In genomic region chr16:23228486-23228885, GRCm38 (mm10) we compare ENCODE assay signal across 14 mouse cellular contexts. TPM values are rescaled to one million over a fixed set of nuclear protein-coding genes. Genes with fewer than 3 reads are reported as not detected.
DNase-seq lines count a peak whose midpoint lies in the region; ATAC-seq and TF ChIP-seq lines count a peak whose summit lies in the region.
"Had no signal": no experiment of that assay in that cellular context is flagged by ENCODE, and none has a peak within 500 bp of the region (broad histone marks: within the 10 kb centered on the region; RNA-seq: fewer than 3 reads in every experiment).

No protein-coding gene starts in this region.

- peak; percentile 16 for ATAC-seq in activated CD4-positive, CD25-positive, alpha-beta regulatory T cell, adult 4 months
- ATAC-seq in hindbrain, embryonic 16.5 days, result no peak
- no peak for ATAC-seq in neural tube, embryonic 15.5 days (ENCODE audit: low FRiP score)

- no peaks in the 10 kb centered on the region for H3K27me3 ChIP-seq in hindbrain, embryonic 16.5 days (replicated peaks; ENCODE audit: control insufficient read depth, insufficient read depth, low read length)
- no peaks in the 10 kb centered on the region for H3K27me3 ChIP-seq in neural tube, embryonic 15.5 days (replicated peaks)
- H3K27me3 ChIP-seq: embryonic facial prominence, embryonic 13.5 days had no signal

- 0 out of 2 replicates have a peak overlapping the region, but pooled peaks have one; percentile 13 for H3K4me3 ChIP-seq in left cerebral cortex, adult 2 months
- no peak overlapping the region for H3K4me3 ChIP-seq in hindbrain, embryonic 16.5 days (ENCODE audit: low read length)
- peak overlapping the region; percentile 6; the same call in 1 of the 2 replicates for H3K4me3 ChIP-seq in neural tube, embryonic 15.5 days (replicated peaks)
- H3K4me3 ChIP-seq: embryonic facial prominence, embryonic 13.5 days; megakaryocyte, embryonic 14.5 days had no signal

- peak overlapping the region; percentile 93 for H3K4me2 ChIP-seq in hindbrain, embryonic 16.5 days (ENCODE audit: low read length)
- H3K4me2 ChIP-seq in neural tube, embryonic 15.5 days, result peak overlapping the region; percentile 94

- DNase-seq in left cerebral cortex, adult 2 months (ENCODE audit: extremely low spot score in 1 of 2, low spot score in 2 of 2), result no peak
- DNase-seq in left cerebral cortex, postnatal 10 days (ENCODE audit: extremely low spot score in 1 of 2, low spot score in 2 of 2), result no peak
- DNase-seq in adrenal gland, adult 8-10 months, result no peak
- DNase-seq in cerebellum, postnatal 36 days, result no peak
- DNase-seq in kidney, adult 9 months, result no peak
- DNase-seq: adrenal gland, adult 2 months; heart, adult 11 months; spleen, adult 18-20 months had no signal

- no peaks in the 10 kb centered on the region for H3K36me3 ChIP-seq in hindbrain, embryonic 16.5 days (ENCODE audit: control insufficient read depth, insufficient read depth, low read length)
- H3K36me3 ChIP-seq in neural tube, embryonic 15.5 days, result no peaks in the 10 kb centered on the region

- H3K27ac ChIP-seq in left cerebral cortex, adult 2 months, result peak overlapping the region; percentile 15; the same call in 1 of the 2 replicates
- no peak overlapping the region for H3K27ac ChIP-seq in hindbrain, embryonic 16.5 days (ENCODE audit: low read depth, low read length)
- H3K27ac ChIP-seq in neural tube, embryonic 15.5 days (replicated peaks), result no peak overlapping the region
- H3K27ac ChIP-seq: embryonic facial prominence, embryonic 13.5 days had no signal

- no peak overlapping the region for H3K9ac ChIP-seq in hindbrain, embryonic 16.5 days (ENCODE audit: low read depth, low read length)
- no peak overlapping the region for H3K9ac ChIP-seq in neural tube, embryonic 15.5 days (replicated peaks)
- H3K9ac ChIP-seq: embryonic facial prominence, embryonic 13.5 days had no signal

- intact Hi-C loops in left cerebral cortex, adult 2 months (cut with DNase I), result no loop called here
- intact Hi-C loops in left cerebral cortex, postnatal 10 days (cut with DNase I), result loop anchor here (5.0 kb wide), 2 partner anchors 44 to 76 kb away; no protein-coding TSS in a partner anchor

- 21% methylated on average over 3 of the region's 3 CpGs for WGBS in hindbrain, embryonic 16.5 days
- WGBS in neural tube, embryonic 15.5 days, result 14% methylated on average over 3 of the region's 3 CpGs

- peaks cover 30% of the 10 kb centered on the region for H3K4me1 ChIP-seq in hindbrain, embryonic 16.5 days (ENCODE audit: control insufficient read depth, insufficient read depth, low read depth, low read length)
- peaks cover 48% of the 10 kb centered on the region for H3K4me1 ChIP-seq in neural tube, embryonic 15.5 days

- no peaks in the 10 kb centered on the region for H3K9me3 ChIP-seq in hindbrain, embryonic 16.5 days (ENCODE audit: control insufficient read depth, low read length)
- no peaks in the 10 kb centered on the region for H3K9me3 ChIP-seq in neural tube, embryonic 15.5 days (replicated peaks)
- H3K9me3 ChIP-seq: embryonic facial prominence, embryonic 13.5 days; megakaryocyte, embryonic 14.5 days had no signal

- TF ChIP-seq CTCF in left cerebral cortex, adult 2 months (IDR thresholded peaks at IDR 0.05), result no peak

RNA-seq across cellular contexts. Expression of gene St6gal1, which starts 3.9 kb away (rescaled TPM):
- 10 to 100 TPM; 16.5 to 18.7 TPM for total RNA-seq in left cerebral cortex, adult 2 months (2021)
- total RNA-seq in left cerebral cortex, postnatal 10 days (2021), result 10 to 100 TPM; 10.3 to 12.0 TPM
- 10 to 100 TPM; 68.6 to 88.1 TPM for polyA plus RNA-seq in activated CD4-positive, CD25-positive, alpha-beta regulatory T cell, adult 4 months (2017; shearing (Covaris generic))
- 18.4 and 22.6 TPM in 2 replicates for polyA plus RNA-seq in hindbrain, embryonic 16.5 days (2015; fragmentation: Nextera tagmentation; extraction: Ambion mirVana)
- 19.3 and 21.1 TPM in 2 replicates for polyA plus RNA-seq in neural tube, embryonic 15.5 days (2015; fragmentation: Nextera tagmentation; extraction: Ambion mirVana)
- total RNA-seq in adrenal gland, adult 8-10 months (2022), result 10 to 100 TPM; 36.7 to 55.6 (median 44.3) TPM
- total RNA-seq: MEL had no signal
